Mouse (Mus musculus): ENCODE measurements around the gene Dpyd.

The Dpyd gene

DNA sequence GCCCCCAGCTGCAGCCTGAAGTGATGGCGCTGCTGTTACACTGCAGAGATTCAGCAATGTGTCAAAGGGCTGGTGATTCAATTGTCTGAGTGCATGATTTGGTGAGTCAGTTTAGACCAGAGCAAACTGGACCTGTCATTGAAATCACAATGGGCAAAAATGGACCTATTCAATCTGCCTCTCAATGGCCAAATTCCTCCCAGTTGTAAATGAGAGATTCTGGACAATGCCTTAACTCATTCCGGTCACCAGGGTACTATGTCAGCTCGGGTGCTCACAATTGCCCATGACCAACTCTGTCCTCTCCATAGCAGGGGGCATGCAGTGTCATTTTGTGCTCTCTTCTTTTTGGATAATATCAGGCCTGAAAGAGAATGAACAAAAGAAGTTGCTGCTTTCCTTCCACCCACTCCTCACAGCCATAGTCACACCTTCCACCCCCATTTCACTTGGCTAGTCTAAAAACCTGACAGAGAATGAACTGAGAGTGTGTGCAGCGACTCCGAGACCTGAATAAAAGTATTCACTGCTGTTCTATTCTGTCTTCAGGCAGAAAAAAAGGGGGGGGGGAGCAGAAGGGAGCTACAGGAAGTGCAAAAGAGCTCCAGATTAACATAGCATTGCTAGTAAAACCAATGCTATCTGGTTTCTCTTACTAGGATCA lies 533.4 kb downstream of the Dpyd start:
- no peak for DNase-seq (ENCODE audit: low spot score)

DNA sequence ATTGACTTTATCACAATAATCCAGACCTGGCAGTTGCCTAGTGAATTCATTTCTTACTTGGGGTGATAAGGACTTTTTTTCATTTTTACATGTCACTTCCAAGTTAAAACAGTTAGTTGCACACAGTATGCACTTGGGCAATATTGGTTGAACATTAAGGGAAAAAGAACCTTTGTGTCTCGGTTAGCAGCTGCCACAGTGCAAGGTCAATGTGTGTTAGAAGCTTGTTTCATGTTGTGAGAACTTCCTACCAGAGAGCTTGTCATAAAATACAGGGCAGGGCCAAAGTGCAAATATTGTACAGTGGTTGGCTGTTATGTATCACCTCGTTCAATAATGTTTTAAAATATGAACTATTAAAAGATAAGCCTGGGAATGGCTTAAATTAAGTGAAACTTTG lies 564.1 kb downstream of the Dpyd start:
- DNase-seq (ENCODE audit: low spot score), result no peak

DNA sequence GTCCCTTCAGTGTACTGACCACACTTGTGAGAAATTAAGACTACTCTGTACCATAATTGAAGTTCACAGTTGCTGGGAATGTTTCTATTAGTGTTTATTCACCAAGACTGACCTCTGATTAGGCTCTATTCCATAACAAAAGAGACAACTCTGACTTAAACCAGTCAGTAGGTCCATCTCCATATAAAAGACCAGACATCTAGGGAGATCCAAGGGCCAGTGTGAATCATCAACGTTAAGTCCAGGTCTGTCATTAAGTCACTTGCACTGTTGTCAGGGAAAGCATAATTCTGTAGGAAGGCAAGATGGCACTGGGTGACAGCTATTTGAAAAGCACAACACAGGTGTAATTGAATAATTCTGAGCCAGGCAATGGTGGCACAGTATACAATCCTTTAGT lies 566.1 kb downstream of the Dpyd start:
- no peak for DNase-seq (ENCODE audit: low spot score)

DNA sequence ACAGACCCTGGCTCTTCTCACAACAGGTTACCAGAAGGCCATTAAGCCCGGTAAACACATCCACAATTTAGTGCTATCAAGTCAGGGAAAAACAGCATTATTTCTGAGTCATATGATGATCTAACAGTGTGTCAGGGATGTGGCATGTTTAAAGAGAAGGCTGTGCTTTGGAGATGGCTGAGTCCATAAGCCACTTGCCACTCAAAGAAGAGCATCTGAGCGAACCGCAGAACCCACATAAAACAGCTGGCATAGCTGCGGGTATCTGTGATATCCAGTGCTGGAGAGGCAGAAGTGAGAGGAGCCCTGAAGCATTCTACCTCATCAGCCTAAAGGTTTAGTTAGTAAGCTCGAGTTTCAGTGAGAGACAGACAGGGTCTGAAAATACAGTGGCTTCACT lies 581.1 kb downstream of the Dpyd start:
- DNase-seq (ENCODE audit: low spot score), result peak; percentile 12

GRCm38 (mm10) chr3:119144788-119145187 lies 582.9 kb downstream of the Dpyd start:
- no peak for DNase-seq (ENCODE audit: low spot score)

DNA sequence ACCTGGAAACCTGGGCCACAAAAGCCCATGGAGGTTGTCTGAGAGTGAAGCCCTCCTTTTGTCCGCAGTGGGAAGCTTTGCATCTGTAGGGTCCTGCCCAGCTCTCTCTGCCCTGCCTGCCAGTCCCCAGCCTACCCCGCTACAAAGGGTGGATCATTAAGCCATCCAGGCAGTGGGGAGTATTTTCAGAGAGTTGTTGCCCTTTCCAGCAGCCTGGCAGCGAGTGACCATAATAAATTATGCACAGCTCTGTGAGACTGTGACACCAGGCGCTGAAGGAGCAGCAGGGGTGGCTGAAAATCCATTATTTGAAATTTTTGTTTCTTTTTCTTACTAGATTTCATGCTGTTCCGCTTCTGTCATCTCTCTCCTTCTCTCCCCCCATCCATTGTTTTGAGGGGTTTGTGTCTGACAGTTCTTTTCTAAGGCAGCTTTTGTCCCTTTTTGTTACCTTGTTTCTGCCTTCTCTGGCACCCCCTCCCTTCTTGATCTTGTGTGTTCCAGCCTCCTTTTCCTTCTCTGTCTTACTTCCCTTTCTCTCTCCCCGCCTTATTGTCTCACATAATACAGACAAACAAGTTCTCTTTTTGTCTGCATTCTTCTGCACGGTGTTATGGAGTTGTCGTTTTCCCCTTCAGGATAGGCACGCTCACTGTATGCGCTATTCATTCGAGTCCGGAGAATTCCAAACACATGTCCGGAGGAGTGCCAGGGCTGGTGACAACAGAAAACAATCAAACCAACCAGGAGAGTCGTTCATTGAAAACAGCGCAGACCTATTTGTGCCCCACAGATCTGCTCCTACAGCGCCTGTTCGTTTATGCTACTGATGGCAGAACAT lies 592.9 kb downstream of the Dpyd start:
- DNase-seq (ENCODE audit: low spot score), result no peak

GRCm38 (mm10) chr3:119158670-119159069 lies 596.7 kb downstream of the Dpyd start:
- DNase-seq (ENCODE audit: low spot score), result no peak

- no peak for DNase-seq (ENCODE audit: low spot score)
These were observed 603.8 kb downstream of the Dpyd start for GRCm38 (mm10) chr3:119165691-119166090.

DNA sequence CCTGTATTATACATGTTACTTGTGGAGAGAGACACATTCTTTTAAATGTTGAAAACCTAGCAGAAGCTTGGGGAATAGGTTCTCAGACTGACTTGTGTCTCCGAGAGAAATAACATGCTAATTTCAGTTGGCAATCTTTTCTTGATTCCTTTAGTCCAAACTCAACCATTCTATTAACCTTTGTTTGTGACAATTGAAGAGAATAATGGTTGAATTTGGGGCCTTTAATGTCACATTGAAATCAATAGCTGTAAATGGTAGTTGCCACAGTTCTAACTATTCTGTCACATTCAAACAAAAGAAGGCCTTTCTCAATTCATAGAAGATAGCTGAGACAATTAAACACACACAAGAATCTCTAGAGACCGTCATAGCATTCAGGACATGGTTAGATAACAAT lies 606.2 kb downstream of the Dpyd start:
- no peak for DNase-seq (ENCODE audit: low spot score)

- DNase-seq (ENCODE audit: low spot score), result no peak
These were observed 606.7 kb downstream of the Dpyd start for GRCm38 (mm10) chr3:119168661-119169060.

DNA sequence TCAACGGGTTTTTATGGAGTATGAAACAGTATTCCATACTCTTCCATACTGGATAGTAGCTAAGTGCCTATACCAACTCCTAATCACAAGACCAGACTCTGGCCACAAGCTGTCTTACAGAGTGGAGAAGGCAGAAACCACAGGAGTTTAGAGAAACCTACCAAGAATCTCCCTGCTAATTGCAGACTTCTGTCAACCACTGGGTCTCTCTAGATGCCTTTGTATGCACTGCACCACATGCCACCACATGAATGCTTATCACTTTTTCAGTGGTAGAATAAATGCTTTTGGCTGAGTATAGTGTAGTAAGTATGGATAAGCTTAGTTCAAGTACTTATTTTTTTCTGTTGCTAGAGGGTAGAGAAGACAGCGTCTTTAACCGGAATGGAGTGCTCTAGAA lies 621.3 kb downstream of the Dpyd start:
- DNase-seq (ENCODE audit: low spot score), result no peak

DNA sequence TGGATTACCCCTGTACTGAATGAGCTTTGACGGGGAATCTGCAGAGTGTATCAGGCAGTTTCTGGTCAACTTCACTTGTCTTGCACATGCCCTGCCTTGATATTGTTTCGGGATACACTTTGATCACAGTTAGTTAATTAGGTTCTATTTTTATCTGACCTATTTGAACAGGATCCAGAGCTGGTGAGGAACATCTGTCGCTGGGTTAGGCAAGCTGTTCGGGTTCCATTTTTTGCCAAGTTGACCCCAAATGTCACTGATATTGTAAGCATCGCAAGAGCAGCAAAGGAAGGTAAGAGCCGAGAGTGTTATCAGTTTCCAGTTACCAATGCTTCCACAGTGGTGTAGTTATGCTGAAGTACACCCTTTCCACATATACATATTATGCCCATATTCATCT lies 632.1 kb downstream of the Dpyd start:
- DNase-seq (ENCODE audit: low spot score), result peak; percentile 7

- DNase-seq (ENCODE audit: low spot score), result no peak
These were observed 633.7 kb downstream of the Dpyd start for GRCm38 (mm10) chr3:119195613-119196012.

GRCm38 (mm10) chr3:119220763-119221412 lies 659.0 kb downstream of the Dpyd start:
- DNase-seq (ENCODE audit: low spot score), result no peak

GRCm38 (mm10) chr3:119243181-119243580 lies 681.3 kb downstream of the Dpyd start:
- DNase-seq (ENCODE audit: low spot score), result no peak

GRCm38 (mm10) chr3:119256516-119256915 lies 694.6 kb downstream of the Dpyd start:
- DNase-seq (ENCODE audit: low spot score), result no peak

GRCm38 (mm10) chr3:119275241-119275640 lies 713.3 kb downstream of the Dpyd start:
- DNase-seq (ENCODE audit: low spot score), result no peak

DNA sequence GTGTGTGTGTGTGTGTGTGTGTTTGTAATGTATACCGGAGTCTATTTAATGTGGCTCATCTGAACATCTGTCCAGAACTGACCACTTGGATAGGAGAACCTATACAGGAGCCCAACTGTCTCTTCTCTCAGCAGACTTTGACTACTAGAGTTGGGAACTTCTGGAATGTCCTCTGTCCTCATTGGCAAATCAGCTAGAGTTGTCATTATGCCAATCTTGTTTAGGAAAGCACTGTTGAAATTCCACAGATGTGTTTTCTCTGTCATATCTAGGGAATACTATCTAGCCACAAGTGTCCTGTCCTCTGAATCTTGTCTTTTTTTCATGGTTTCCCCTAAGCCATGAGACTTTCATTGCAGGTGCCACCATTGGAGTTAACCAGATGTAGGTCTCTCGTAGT lies 718.7 kb downstream of the Dpyd start:
- no peak for DNase-seq (ENCODE audit: low spot score)

GRCm38 (mm10) chr3:119314693-119315092 lies 752.8 kb downstream of the Dpyd start:
- no peak for DNase-seq (ENCODE audit: low spot score)

- no peak for DNase-seq (ENCODE audit: low spot score)
These were observed 767.1 kb downstream of the Dpyd start for GRCm38 (mm10) chr3:119329063-119329462.

DNA sequence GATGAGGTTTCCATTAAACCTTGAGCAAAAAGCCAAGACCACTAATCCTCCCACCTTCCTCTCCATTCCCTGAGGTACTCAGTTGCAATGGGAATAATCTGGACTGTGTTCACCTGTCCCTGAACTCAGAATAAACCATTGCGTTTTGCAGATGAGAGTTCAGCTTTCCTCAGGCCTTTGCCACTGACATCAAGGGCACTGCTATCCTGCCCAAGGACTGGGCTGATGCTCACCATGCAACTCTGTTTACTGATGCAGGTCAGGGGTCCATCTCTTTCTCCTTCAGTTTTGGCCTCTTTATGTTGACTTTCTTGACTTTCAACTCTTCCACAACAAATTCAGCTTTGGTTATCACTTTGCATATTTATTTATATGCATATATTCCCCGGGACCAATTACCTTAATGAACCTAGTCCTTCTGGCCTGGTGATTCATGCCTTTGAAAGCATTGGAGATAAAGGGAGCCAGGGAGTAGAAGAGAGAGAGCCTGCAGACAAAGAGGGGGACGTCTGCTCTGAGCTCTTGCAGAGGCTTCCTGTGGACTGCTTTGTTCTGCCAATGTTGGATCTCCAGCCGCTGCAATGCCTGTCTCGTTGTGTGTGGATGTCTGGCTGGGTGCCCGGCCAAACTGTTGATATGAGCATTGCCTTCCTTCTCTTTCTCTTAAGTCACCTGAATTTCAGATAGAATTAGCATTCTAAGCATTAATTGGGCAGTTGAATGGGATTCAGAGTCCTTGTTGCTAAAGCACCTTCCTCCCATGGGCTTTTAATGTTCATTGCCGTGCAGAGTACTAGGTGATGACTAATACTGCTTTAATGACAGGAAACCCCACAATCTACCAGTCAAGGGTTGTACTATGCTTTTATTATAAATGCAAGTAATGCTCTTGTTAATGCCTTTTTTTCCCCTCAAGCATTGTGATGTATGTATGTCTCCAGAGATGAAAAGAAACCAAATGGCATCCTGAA lies 771.7 kb downstream of the Dpyd start:
- peak; percentile 62 for DNase-seq (ENCODE audit: low spot score)

Measured in MN1 (cell line).